Mouse (Mus musculus) left cerebral cortex, adult 9 months (tissue): ENCODE measurements around the gene Sfpq.

Experiments used
- DNase-seq, 2 experiments: peaks; one replicate each; pipeline ENCODE4 v3.0.0; 2022; ENCODE audit warnings: low spot score in 2 of 2

Sfpq gene

GRCm38 (mm10) chr4:127027228-127028190, 6.4 kb downstream of the Sfpq start:
- DNase-seq = no peak

GRCm38 (mm10) chr4:127037158-127037557, 16.0 kb downstream of the Sfpq start:
- DNase-seq = no peak

- DNase-seq = no peak
Measured at GRCm38 (mm10) chr4:127037908-127038827, 17.0 kb downstream of the Sfpq start.

- DNase-seq = no peak
Measured at GRCm38 (mm10) chr4:127038828-127039349, 17.8 kb downstream of the Sfpq start.

GRCm38 (mm10) chr4:127039871-127040483, 18.9 kb downstream of the Sfpq start:
- DNase-seq = no peak

GRCm38 (mm10) chr4:127043540-127043939, 22.4 kb downstream of the Sfpq start:
- DNase-seq = no peak

GRCm38 (mm10) chr4:127051121-127051520, 30.0 kb downstream of the Sfpq start:
- DNase-seq = no peak

GRCm38 (mm10) chr4:127053071-127053470, 31.9 kb downstream of the Sfpq start:
- no peak for DNase-seq

- DNase-seq = no peak
Measured at GRCm38 (mm10) chr4:127054522-127055198, 33.5 kb downstream of the Sfpq start.

GRCm38 (mm10) chr4:127060585-127061290, 39.6 kb downstream of the Sfpq start, which contains the start of gene Zmym1:
Gene Zmym1 (minus strand): TSS chr4:127061152.
- peak; percentile 65 to 89 for DNase-seq

- DNase-seq = no peak
Measured at GRCm38 (mm10) chr4:127064051-127064450, 42.9 kb downstream of the Sfpq start.

GRCm38 (mm10) chr4:127074915-127075314, 53.8 kb downstream of the Sfpq start:
- no peak for DNase-seq

- DNase-seq = peak; percentile 92 to 96
Measured at GRCm38 (mm10) chr4:127076875-127077548, 55.9 kb downstream of the Sfpq start, which contains the start of gene Zmym6. Gene Zmym6 (plus strand): TSS chr4:127077383.

- DNase-seq = no peak
Measured at GRCm38 (mm10) chr4:127080806-127081205, 59.7 kb downstream of the Sfpq start.

GRCm38 (mm10) chr4:127083131-127083530, 62.0 kb downstream of the Sfpq start:
- DNase-seq = no peak

GRCm38 (mm10) chr4:127085761-127086160, 64.6 kb downstream of the Sfpq start:
- no peak for DNase-seq
